Mouse (Mus musculus) embryonic facial prominence, embryonic 10.5 days (tissue): ENCODE measurements around the gene Cenpt. TPM values are rescaled to one million over a fixed set of nuclear protein-coding genes. Genes with fewer than 3 reads are reported as not detected.

Experiments
- polyA plus RNA-seq: library from polyadenylated mRNA; unstranded; fragments of >200 nt; fragmentation: Nextera tagmentation; extraction: Ambion mirVana; gene quantifications from 2 replicates; pipeline ENCODE4 v1.2.1, GENCODE M21; 2016

The Cenpt gene
- polyA plus RNA-seq, 1 experiment from 2014 or later: 51.2 TPM

Other genes starting within 250 kb of the Cenpt start
- gene Ripor1, start 248.0 kb downstream of the Cenpt start, polyA plus RNA-seq: 13.5 and 15.9 TPM in 2 replicates
- gene Ctcf, start 216.7 kb downstream of the Cenpt start, polyA plus RNA-seq: 136 and 137 TPM in 2 replicates
- gene Agrp, start 215.9 kb downstream of the Cenpt start, polyA plus RNA-seq: 0.59 and 0.64 TPM in 2 replicates
- 1.5 TPM in 2 replicates for gene Carmil2, start 167.0 kb downstream of the Cenpt start, polyA plus RNA-seq
- gene Acd, start 152.2 kb downstream of the Cenpt start, polyA plus RNA-seq: 67.7 and 72.6 TPM in 2 replicates
- 15.1 and 16.8 TPM in 2 replicates for gene Pard6a, start 152.1 kb downstream of the Cenpt start, polyA plus RNA-seq
- gene 4933405L10Rik, start 145.6 kb downstream of the Cenpt start, polyA plus RNA-seq: not detected in 2 replicates
- gene Enkd1, start 145.1 kb downstream of the Cenpt start, polyA plus RNA-seq: 49.3 and 54.0 TPM in 2 replicates
- gene Gfod2, start 94.6 kb downstream of the Cenpt start, polyA plus RNA-seq: 34.7 and 36.6 TPM in 2 replicates
- gene Ranbp10, start 25.9 kb downstream of the Cenpt start, polyA plus RNA-seq: 11.4 and 12.1 TPM in 2 replicates
- 0.19 and 0.40 TPM in 2 replicates for gene Tsnaxip1, start 25.5 kb downstream of the Cenpt start, polyA plus RNA-seq
- 82.1 and 83.0 TPM in 2 replicates for gene Thap11, start 1.9 kb upstream of the Cenpt start, polyA plus RNA-seq
- gene Nutf2, start 7.3 kb upstream of the Cenpt start, polyA plus RNA-seq: 394 and 398 TPM in 2 replicates
- gene Edc4, start 27.6 kb upstream of the Cenpt start, polyA plus RNA-seq: 69.8 and 78.4 TPM in 2 replicates
- 0.35 and 0.54 TPM in 2 replicates for gene Nrn1l, start 40.3 kb upstream of the Cenpt start, polyA plus RNA-seq
- gene Pskh1, start 47.2 kb upstream of the Cenpt start, polyA plus RNA-seq: 35.9 and 38.1 TPM in 2 replicates
- 1.9 and 2.2 TPM in 2 replicates for gene Ctrl, start 80.6 kb upstream of the Cenpt start, polyA plus RNA-seq
- gene Psmb10, start 85.2 kb upstream of the Cenpt start, polyA plus RNA-seq: 30.5 and 36.8 TPM in 2 replicates
- gene Lcat, start 90.1 kb upstream of the Cenpt start, polyA plus RNA-seq: 1.7 and 2.4 TPM in 2 replicates
- gene Slc12a4, start 112.8 kb upstream of the Cenpt start, polyA plus RNA-seq: 31.0 and 33.9 TPM in 2 replicates
- gene Dpep3, start 126.2 kb upstream of the Cenpt start, polyA plus RNA-seq: not detected in 2 replicates
- gene Dus2, start 138.1 kb upstream of the Cenpt start, polyA plus RNA-seq: 21.0 and 24.9 TPM in 2 replicates
- not detected in 2 replicates for gene Dpep2nb, start 152.7 kb upstream of the Cenpt start, polyA plus RNA-seq
- gene Ddx28, start 158.6 kb upstream of the Cenpt start, polyA plus RNA-seq: 22.3 and 23.6 TPM in 2 replicates
- 6.8 and 7.3 TPM in 2 replicates for gene Nfatc3, start 205.6 kb upstream of the Cenpt start, polyA plus RNA-seq